Mouse (Mus musculus) monocyte, adult 2 months (primary cell): ENCODE measurements around the gene Gtf2ird1.
"Not testable (repeated sequence)": the region's sequence is repeated elsewhere in the genome, so short reads cannot be mapped to it uniquely, and the experiment has no call there.

ENCODE experiments used
- DNase-seq, 2 experiments: peaks; one replicate each; pipeline ENCODE4 v3.0.0; 2022; ENCODE audit warnings: low spot score in 2 of 2, low read depth in 1 of 2

Gene Gtf2ird1

GRCm38 (mm10) chr5:134456503-134456962, at the start of gene Gtf2ird1:
TSS of gene Gtf2ird1 (minus strand) at chr5:134456716.
- no peak for DNase-seq

GRCm38 (mm10) chr5:134505810-134506292, 49.3 kb upstream of the Gtf2ird1 start:
- no peak for DNase-seq

- no peak for DNase-seq
Measured at GRCm38 (mm10) chr5:134502591-134502990, 46.1 kb upstream of the Gtf2ird1 start.

- no peak for DNase-seq
Measured at GRCm38 (mm10) chr5:134501453-134501852, 44.9 kb upstream of the Gtf2ird1 start.

- DNase-seq, result no peak
Measured at GRCm38 (mm10) chr5:134500681-134501080, 44.2 kb upstream of the Gtf2ird1 start.

- peak in 1 of 2 experiments; percentile 47 for DNase-seq
Measured at GRCm38 (mm10) chr5:134500062-134500461, 43.5 kb upstream of the Gtf2ird1 start.

GRCm38 (mm10) chr5:134497026-134497425, 40.5 kb upstream of the Gtf2ird1 start:
- no peak for DNase-seq

GRCm38 (mm10) chr5:134495796-134496195, 39.3 kb upstream of the Gtf2ird1 start:
- no peak for DNase-seq

- peak; percentile 56 to 80 for DNase-seq
Measured at GRCm38 (mm10) chr5:134494142-134494541, 37.6 kb upstream of the Gtf2ird1 start.

- no peak for DNase-seq
Measured at GRCm38 (mm10) chr5:134492956-134493355, 36.4 kb upstream of the Gtf2ird1 start.

- DNase-seq, result peak; percentile 63 to 70
Measured at GRCm38 (mm10) chr5:134491712-134492417, 35.3 kb upstream of the Gtf2ird1 start.

GRCm38 (mm10) chr5:134491206-134491605, 34.7 kb upstream of the Gtf2ird1 start:
- no peak for DNase-seq

- DNase-seq, result no peak
Measured at GRCm38 (mm10) chr5:134490465-134490864, 33.9 kb upstream of the Gtf2ird1 start.

- no peak for DNase-seq
Measured at GRCm38 (mm10) chr5:134489583-134489982, 33.1 kb upstream of the Gtf2ird1 start.

- DNase-seq, result no peak
Measured at GRCm38 (mm10) chr5:134488596-134488995, 32.1 kb upstream of the Gtf2ird1 start.

- DNase-seq, result no peak
Measured at GRCm38 (mm10) chr5:134488042-134488441, 31.5 kb upstream of the Gtf2ird1 start.

GRCm38 (mm10) chr5:134485900-134486665, 29.6 kb upstream of the Gtf2ird1 start:
- DNase-seq, result peak in 1 of 2 experiments; percentile 42

- no peak for DNase-seq
Measured at GRCm38 (mm10) chr5:134485183-134485730, 28.7 kb upstream of the Gtf2ird1 start.

GRCm38 (mm10) chr5:134483291-134483690, 26.8 kb upstream of the Gtf2ird1 start:
- DNase-seq, result no peak

GRCm38 (mm10) chr5:134482331-134482730, 25.8 kb upstream of the Gtf2ird1 start:
- DNase-seq, result no peak

- not testable (repeated sequence) for DNase-seq
Measured at GRCm38 (mm10) chr5:134478886-134479285, 22.4 kb upstream of the Gtf2ird1 start.

GRCm38 (mm10) chr5:134475686-134476085, 19.2 kb upstream of the Gtf2ird1 start:
- DNase-seq, result not testable (repeated sequence)
